Mouse (Mus musculus): ENCODE results near the gene Alyref. TPM values are rescaled to one million over a fixed set of nuclear protein-coding genes. Genes with fewer than 3 reads are reported as not detected.
"Not testable (repeated sequence)": the region's sequence is repeated elsewhere in the genome, so short reads cannot be mapped to it uniquely, and the experiment has no call there.

The Alyref gene
- polyA plus RNA-seq, 1 experiment from 2014 or later: 494 TPM

DNA sequence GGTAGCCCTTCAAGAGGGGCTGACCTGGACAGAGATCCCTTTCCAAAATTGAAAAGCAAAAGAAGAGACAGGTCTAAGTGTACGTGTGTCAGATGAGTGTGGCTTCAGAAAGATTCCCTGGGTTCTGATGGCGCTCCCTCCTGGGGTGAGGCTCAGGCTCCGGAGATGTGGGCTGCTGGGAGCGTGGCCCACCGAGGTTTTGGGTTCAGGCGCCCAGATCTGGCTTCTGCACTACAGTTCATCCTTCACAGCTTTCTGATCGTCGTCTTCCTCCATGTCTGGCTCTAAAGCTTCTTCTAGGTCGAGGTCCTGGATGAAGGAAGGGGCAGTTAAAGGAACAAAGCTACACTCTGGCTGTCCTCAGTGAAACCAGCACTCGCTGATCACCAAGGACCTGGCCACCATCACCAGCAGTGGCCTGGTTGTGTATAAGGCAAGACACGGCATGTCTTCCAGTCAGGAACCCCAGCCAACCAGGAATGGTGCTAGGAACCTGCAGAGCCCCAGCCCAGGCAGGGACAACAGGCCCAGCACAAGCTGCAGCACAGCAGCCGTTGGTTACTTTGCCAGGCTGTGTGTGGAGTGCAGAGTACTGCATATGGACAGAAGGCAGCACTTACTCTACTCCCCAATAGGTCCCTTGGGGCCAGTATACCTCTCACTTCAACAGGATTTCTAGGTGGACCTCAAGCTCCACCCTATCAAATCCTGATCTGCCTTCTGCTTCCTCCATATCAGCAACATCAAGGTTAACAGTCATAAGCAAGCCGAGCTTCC, 37.0 kb downstream of the Alyref start:
- H3K4me3 ChIP-seq (replicated peaks): no peak overlapping the region
- H3K36me3 ChIP-seq: peaks cover 79% of the 10 kb centered on the region
- H3K27ac ChIP-seq: no peak overlapping the region
- H3K4me1 ChIP-seq: no peaks in the 10 kb centered on the region
- H3K4me2 ChIP-seq: no peak overlapping the region
- WGBS: 92% methylated on average over 13 of the region's 13 CpGs
- ATAC-seq (replicated peaks; ENCODE audit: low FRiP score): no peak
- no peak overlapping the region for H3K9ac ChIP-seq
- no peaks in the 10 kb centered on the region for H3K27me3 ChIP-seq
- no peaks in the 10 kb centered on the region for H3K9me3 ChIP-seq (replicated peaks)

- peaks cover 56% of the 10 kb centered on the region for H3K36me3 ChIP-seq
- not testable (repeated sequence) for H3K27ac ChIP-seq; H3K9me3 ChIP-seq (replicated peaks); ATAC-seq (replicated peaks; ENCODE audit: low FRiP score); H3K4me2 ChIP-seq; H3K9ac ChIP-seq; H3K4me1 ChIP-seq; H3K27me3 ChIP-seq; H3K4me3 ChIP-seq (replicated peaks)
- 91% methylated on average over 6 of the region's 6 CpGs for WGBS
Observed at GRCm38 (mm10) chr11:120558843-120559242, 39.3 kb downstream of the Alyref start.

GRCm38 (mm10) chr11:120555260-120555659, 42.9 kb downstream of the Alyref start:
- peaks cover 4% of the 10 kb centered on the region for H3K4me1 ChIP-seq
- no peaks in the 10 kb centered on the region for H3K27me3 ChIP-seq
- H3K27ac ChIP-seq: no peak overlapping the region
- H3K4me3 ChIP-seq (replicated peaks): no peak overlapping the region
- no peak overlapping the region for H3K9ac ChIP-seq
- H3K4me2 ChIP-seq: no peak overlapping the region
- no peaks in the 10 kb centered on the region for H3K9me3 ChIP-seq (replicated peaks)
- WGBS: 74% methylated on average over 2 of the region's 2 CpGs
- no peak for ATAC-seq (replicated peaks; ENCODE audit: low FRiP score)
- H3K36me3 ChIP-seq: peaks cover 20% of the 10 kb centered on the region

- H3K4me2 ChIP-seq: no peak overlapping the region
- H3K27me3 ChIP-seq: no peaks in the 10 kb centered on the region
- H3K4me3 ChIP-seq (replicated peaks): no peak overlapping the region
- no peaks in the 10 kb centered on the region for H3K9me3 ChIP-seq (replicated peaks)
- peaks cover 8% of the 10 kb centered on the region for H3K4me1 ChIP-seq
- peaks cover 16% of the 10 kb centered on the region for H3K36me3 ChIP-seq
- ATAC-seq (replicated peaks; ENCODE audit: low FRiP score): no peak
- H3K9ac ChIP-seq: no peak overlapping the region
- H3K27ac ChIP-seq: no peak overlapping the region
- WGBS: 80% methylated on average over 7 of the region's 7 CpGs
Observed at GRCm38 (mm10) chr11:120554834-120555233, 43.3 kb downstream of the Alyref start.

DNA sequence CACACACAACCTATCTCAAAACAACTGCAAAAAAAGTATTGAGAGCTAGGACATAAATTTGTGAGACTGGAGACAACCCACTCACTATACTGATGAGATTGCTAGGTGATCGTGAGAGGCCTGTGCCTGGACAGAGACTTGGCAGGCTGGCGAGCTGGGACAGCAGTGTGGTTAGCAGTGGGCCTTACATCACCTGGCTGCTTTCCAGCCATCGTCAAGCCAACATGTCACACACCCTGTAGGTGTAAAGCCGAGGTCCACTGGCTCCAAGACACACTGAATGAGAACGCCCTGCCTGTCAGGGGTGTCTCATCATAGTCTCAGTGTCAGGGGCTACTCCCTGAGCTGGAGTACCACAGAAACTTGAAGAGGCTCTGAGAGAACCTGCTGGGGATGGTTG, 45.4 kb downstream of the Alyref start:
- Histone ChIP-seq H3K9ac (no peak overlapping the region), H3K4me2 (no peak overlapping the region), H3K9me3 (replicated peaks) (no peaks in the 10 kb centered on the region), H3K36me3 (peaks cover 3% of the 10 kb centered on the region; the same call in 1 of the 2 replicates), H3K27me3 (no peaks in the 10 kb centered on the region), H3K4me1 (peaks cover 22% of the 10 kb centered on the region), H3K27ac (no peak overlapping the region), H3K4me3 (replicated peaks) (no peak overlapping the region)
- ATAC-seq (replicated peaks; ENCODE audit: low FRiP score): no peak
- 82% methylated on average over 5 of the region's 5 CpGs for WGBS

- ATAC-seq (replicated peaks; ENCODE audit: low FRiP score): no peak
- Histone ChIP-seq H3K4me3 (replicated peaks) (peak within 1 kb of the TSS; percentile 97), H3K4me1 (peaks cover 31% of the 10 kb centered on the region), H3K9ac (peak within 1 kb of the TSS; percentile 96), H3K9me3 (replicated peaks) (no peaks in the 10 kb centered on the region), H3K27ac (peak within 1 kb of the TSS; percentile 96), H3K27me3 (no peaks in the 10 kb centered on the region), H3K4me2 (peak within 1 kb of the TSS; percentile 86), H3K36me3 (peaks cover 8% of the 10 kb centered on the region)
- 89% methylated on average over 28 of the region's 28 CpGs for WGBS
Observed at GRCm38 (mm10) chr11:120550810-120551440, 47.2 kb downstream of the Alyref start, which contains the start of gene Ppp1r27. Ppp1r27 (minus strand) TSS chr11:120551132.

DNA sequence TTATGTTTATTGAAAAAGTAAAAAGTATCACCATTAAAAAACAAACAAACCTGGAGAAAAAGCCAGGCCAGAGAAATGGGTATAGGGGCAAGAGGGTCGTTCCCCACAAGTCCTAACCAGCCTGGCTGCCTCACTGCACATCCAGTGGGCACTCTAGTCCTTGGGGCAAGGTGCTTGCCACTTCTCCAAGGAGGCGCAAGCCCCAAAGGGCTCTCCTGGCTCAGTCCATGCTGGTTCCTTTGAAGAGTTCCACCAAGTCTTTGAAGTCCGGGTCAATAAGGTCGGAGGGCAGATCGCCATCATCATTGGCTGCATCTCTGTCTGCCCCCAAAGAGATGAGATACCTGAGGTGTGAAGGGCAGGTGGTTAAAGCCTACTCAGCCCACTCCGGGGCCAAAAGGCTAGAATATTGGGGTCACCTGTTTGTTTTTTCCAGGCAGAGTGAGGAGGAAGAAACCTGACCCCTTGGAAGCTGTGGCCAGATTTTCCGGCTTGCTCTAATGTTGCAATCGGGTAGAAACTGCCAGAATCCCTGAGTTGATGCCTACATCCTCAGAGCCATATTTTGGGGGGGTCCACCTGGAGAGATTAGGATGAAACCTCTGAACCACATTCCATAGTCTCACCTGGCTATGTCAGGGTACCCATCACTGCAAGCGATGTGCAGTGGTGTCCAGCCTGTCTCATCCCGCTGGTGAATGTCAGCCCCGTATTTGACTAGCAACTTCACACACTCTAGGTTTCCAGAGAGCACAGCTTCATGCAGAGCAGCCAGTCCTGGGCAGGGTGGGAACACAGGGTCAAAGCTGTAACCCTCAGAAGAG, 48.0 kb downstream of the Alyref start:
- H3K9me3 ChIP-seq (replicated peaks): no peaks in the 10 kb centered on the region
- peak overlapping the region; percentile 86 for H3K4me2 ChIP-seq
- no peaks in the 10 kb centered on the region for H3K27me3 ChIP-seq
- H3K36me3 ChIP-seq: peaks cover 9% of the 10 kb centered on the region
- H3K27ac ChIP-seq: peak overlapping the region; percentile 96
- 56% methylated on average over 11 of the region's 11 CpGs for WGBS
- no peak for ATAC-seq (replicated peaks; ENCODE audit: low FRiP score)
- H3K4me3 ChIP-seq (replicated peaks): peak overlapping the region; percentile 97
- H3K9ac ChIP-seq: peak overlapping the region; percentile 96
- H3K4me1 ChIP-seq: peaks cover 38% of the 10 kb centered on the region

DNA sequence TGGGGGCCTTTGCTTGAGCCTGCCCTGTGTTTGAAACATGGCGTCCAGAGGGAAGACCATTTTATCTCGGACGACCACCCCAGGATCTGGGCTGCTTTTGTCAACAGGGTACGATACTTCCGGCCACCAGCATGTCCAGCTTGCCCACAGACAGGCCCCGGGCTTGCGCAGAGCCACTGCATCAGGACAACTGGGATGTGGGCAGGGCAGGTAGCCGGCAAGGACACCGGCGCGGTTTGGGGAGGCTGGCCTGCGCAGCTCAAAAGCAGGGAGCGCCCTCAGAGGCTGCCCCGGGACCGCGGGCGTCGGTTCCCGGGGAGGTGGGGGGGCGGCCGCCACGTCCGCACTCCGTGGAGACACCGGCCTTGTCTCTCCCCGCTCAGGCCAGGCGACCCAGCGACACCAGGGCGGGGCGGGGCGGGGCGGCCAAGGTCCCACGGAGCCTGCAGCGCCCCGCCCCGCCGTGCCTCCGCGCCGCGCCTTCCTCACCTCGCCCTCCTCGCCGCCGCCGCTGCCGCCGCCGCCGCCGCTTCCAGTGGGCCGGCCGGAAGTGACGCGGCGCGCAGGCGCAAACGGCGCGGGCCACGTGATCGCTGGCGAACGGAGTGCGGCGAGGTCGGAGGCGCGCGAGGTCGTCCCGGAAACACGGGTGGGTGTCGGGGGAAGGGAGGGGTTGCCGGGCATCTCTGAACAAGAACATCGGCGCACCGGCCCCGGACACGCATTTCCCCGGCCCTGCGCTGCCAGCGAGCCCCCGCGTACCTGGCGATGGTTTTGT, 48.8 kb downstream of the Alyref start, which contains the start of gene Mcrip1:
Gene Mcrip1, minus strand, starts transcription at position 560 of the 778 bp plus-strand sequence.
- H3K27me3 ChIP-seq: no peaks in the 10 kb centered on the region
- peaks cover 17% of the 10 kb centered on the region for H3K36me3 ChIP-seq
- under 1% methylated on average over 87 of the region's 87 CpGs for WGBS
- ATAC-seq (replicated peaks; ENCODE audit: low FRiP score): peak; percentile 86
- peak within 1 kb of the TSS; percentile 96 for H3K9ac ChIP-seq
- H3K27ac ChIP-seq: peak within 1 kb of the TSS; percentile 96
- H3K4me1 ChIP-seq: peaks cover 42% of the 10 kb centered on the region
- H3K4me2 ChIP-seq: peak within 1 kb of the TSS; percentile 86
- H3K9me3 ChIP-seq (replicated peaks): no peaks in the 10 kb centered on the region
- peak within 1 kb of the TSS; percentile 97 for H3K4me3 ChIP-seq (replicated peaks)

DNA sequence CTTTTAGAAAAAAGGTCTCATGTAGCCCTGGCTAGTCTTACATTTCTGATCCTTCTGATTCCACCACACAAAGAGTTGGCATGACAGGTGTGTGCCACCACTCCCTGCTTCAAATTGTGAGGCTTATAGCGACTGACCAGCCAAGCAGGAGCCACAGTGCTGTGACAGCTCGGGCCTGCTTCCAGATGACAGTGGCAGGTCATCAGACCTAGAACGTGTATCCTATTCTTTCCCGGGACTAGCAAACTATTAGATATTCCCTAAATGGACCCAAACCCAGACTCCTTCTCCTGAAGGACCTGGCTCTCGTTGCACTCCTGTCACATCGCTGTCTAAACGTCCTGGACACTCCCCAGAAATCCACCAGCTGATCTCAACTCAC, 49.4 kb downstream of the Alyref start:
- H3K4me3 ChIP-seq (replicated peaks): peak overlapping the region; percentile 97
- peak overlapping the region; percentile 86 for H3K4me2 ChIP-seq
- WGBS: 19% methylated on average over 7 of the region's 7 CpGs
- peak overlapping the region; percentile 96 for H3K9ac ChIP-seq
- no peak for ATAC-seq (replicated peaks; ENCODE audit: low FRiP score)
- no peaks in the 10 kb centered on the region for H3K27me3 ChIP-seq
- no peaks in the 10 kb centered on the region for H3K9me3 ChIP-seq (replicated peaks)
- peaks cover 42% of the 10 kb centered on the region for H3K4me1 ChIP-seq
- H3K27ac ChIP-seq: peak overlapping the region; percentile 96
- H3K36me3 ChIP-seq: peaks cover 23% of the 10 kb centered on the region

DNA sequence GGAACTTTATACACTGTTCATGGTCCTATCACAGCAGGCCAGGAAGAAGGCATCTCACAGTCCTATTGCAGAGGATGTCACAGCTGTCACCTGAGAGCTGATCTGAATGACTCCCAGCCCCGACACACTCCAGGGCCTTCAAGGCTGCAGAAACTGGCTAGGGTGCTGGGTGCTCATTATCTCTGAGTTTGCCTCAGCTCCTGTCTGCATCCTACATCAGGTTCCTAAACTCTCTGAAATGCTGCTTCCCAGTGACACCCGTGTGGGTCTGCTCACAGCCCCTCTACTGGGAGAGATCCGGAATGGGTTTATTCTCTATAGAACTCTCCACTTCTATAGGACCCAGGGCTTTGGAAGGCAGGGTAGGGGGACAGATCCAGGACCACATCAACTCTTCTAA, 50.0 kb downstream of the Alyref start:
- peaks cover 28% of the 10 kb centered on the region for H3K36me3 ChIP-seq
- H3K4me2 ChIP-seq: peak overlapping the region; percentile 86
- peak overlapping the region; percentile 96 for H3K9ac ChIP-seq
- no peaks in the 10 kb centered on the region for H3K27me3 ChIP-seq
- no peaks in the 10 kb centered on the region for H3K9me3 ChIP-seq (replicated peaks)
- H3K27ac ChIP-seq: peak overlapping the region; percentile 96; the same call in 1 of the 2 replicates
- ATAC-seq (replicated peaks; ENCODE audit: low FRiP score): no peak
- H3K4me3 ChIP-seq (replicated peaks): peak overlapping the region; percentile 97
- WGBS: 79% methylated on average over 3 of the region's 3 CpGs
- H3K4me1 ChIP-seq: peaks cover 42% of the 10 kb centered on the region

GRCm38 (mm10) chr11:120547469-120547868, 50.7 kb downstream of the Alyref start:
- ATAC-seq (replicated peaks; ENCODE audit: low FRiP score): no peak
- H3K9me3 ChIP-seq (replicated peaks): no peaks in the 10 kb centered on the region
- H3K4me3 ChIP-seq (replicated peaks): peak overlapping the region; percentile 4; the same call in 1 of the 2 replicates
- H3K4me2 ChIP-seq: 0 out of 2 replicates have a peak overlapping the region, but pooled peaks have one; percentile 86
- peaks cover 36% of the 10 kb centered on the region for H3K36me3 ChIP-seq
- no peak overlapping the region for H3K27ac ChIP-seq
- H3K9ac ChIP-seq: no peak overlapping the region
- no peaks in the 10 kb centered on the region for H3K27me3 ChIP-seq
- 58% methylated on average over 2 of the region's 2 CpGs for WGBS
- H3K4me1 ChIP-seq: peaks cover 42% of the 10 kb centered on the region
